Mouse (Mus musculus): ENCODE measurements at regions not wholly inside any gene's neighbourhood (a gene's known extent, or its start where the extent isn't known, plus 50 kb on each side); places are given as distances from the start of the nearest gene placed in this dataset.
"Not testable (repeated sequence)": the region's sequence is repeated elsewhere in the genome, so short reads cannot be mapped to it uniquely, and the experiment has no call there.

GRCm38 (mm10) chr6:31011407-31012020 is 52.6 kb upstream of the Klf14 start:
- peak; percentile 42 for DNase-seq (ENCODE audit: low spot score)

- no peak for DNase-seq (ENCODE audit: low spot score)
Measured at GRCm38 (mm10) chr6:31016566-31016965, 57.7 kb upstream of the Klf14 start.

GRCm38 (mm10) chr6:31021776-31022175 is 62.9 kb upstream of the Klf14 start:
- no peak for DNase-seq (ENCODE audit: low spot score)

DNA sequence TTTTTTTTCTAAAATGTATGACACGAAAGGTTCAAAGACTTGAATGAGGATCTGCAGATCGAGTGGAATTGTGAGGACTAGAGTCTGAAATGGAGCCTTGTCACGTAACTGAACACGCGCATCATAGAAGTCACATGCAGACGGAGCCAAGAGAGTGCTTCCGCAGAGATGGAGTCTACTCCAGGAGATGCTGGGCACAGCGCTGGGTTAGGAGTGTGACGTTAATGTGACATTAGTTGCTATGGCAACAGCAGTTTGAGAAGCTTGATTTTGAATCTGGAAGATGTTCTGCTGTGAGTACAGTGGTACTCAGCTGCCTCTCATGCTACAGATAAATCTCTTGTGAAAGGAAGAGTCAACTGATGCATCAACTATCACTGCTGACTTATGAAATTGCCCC is 70.9 kb upstream of the Klf14 start:
- DNase-seq (ENCODE audit: low spot score): no peak

DNA sequence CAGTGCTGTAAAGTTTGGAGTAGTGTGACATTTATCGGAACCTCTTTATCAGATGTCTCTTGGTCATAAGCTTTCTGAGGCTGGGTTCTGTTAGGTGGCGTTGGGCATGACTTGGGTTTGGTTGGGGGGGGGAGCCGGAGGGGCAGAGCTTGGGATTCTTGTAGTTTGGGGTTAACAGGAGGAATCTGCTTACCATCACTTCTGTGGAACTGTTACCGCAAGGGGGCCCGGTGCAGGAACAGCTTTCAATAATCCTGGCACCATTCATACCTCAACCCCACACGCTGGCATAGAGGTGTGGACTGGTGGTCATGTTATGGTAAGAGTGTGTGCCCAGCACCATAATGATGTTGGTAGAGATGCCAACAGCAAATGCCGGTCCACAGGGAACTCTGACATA is 72.1 kb upstream of the Klf14 start:
- no peak for DNase-seq (ENCODE audit: low spot score)

GRCm38 (mm10) chr6:31032147-31032546 is 73.3 kb upstream of the Klf14 start:
- DNase-seq (ENCODE audit: low spot score): no peak

DNA sequence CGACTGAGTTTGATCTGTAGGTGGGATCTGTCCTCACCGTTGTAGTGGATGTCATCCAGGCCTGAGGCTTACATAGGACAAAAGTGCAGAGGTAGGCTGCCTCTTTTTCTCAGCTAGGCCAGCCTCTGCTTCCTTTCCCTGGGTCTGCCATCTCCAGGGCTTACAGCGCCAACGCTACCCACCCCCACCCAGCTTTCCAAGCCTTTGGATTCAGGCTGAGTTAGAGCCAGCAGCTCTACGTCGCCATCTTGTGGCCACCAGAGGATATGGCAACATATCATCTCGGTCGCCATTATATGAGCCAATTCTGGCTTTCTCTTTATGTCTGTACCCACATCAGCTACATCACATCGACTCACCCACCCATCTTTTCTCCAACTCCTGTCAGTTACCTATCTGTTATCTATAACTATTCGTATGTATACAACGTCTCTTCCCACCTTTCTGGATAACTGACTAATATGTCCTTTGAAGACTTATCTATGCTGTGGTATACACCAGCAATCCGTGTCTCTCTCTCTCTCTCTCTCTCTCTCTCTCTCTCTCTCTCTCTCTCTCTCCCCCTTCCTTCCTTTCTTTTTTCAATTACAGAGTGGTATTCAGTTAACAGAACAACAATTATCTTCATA is 74.2 kb upstream of the Klf14 start:
- DNase-seq (ENCODE audit: low spot score): no peak

DNA sequence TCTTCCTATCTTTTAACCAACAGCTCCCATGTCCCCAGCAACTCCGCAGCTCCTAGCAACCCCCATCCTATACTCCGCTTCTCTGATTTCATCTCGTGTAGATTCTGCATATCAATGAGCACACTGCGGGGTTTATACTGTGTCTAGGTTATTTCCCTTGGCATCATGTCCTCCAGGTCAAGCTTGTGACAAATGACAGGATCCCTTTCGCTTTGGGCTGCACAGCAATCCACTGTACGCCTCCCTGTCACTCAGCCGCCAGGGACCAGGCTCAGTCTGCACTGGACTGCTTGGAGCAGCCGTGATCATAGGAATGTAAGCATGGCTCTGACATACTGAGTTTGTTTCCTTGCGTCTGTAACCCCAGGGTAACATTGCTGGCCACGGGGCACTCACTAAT is 75.9 kb upstream of the Klf14 start:
- DNase-seq (ENCODE audit: low spot score): no peak

- DNase-seq (ENCODE audit: low spot score): no peak
Measured at GRCm38 (mm10) chr6:31037801-31038395, 79.0 kb upstream of the Klf14 start.

GRCm38 (mm10) chr6:31038445-31038844 is 79.6 kb upstream of the Klf14 start:
- not testable (repeated sequence) for DNase-seq (ENCODE audit: low spot score)

DNA sequence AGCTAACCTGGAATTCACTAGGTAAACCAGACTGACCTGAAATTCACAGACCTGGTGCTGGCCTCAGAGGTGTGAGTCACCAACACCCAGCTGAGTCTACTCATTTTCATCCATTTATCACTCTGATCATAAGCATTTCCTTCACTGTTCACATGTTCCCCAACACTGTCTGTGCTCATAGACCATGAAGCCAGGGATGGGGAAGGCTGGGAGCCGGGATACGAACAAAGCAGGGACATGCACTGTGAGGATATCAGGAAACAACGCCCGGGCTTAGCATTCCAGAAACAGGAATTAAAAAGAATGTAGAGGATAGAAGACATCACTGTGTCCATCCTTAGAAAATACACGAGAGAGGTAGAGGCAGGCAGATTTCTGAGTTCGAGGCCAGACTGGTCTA is 80.6 kb upstream of the Klf14 start:
- DNase-seq (ENCODE audit: low spot score): no peak

GRCm38 (mm10) chr6:31040783-31041182 is 81.9 kb upstream of the Klf14 start:
- DNase-seq (ENCODE audit: low spot score): no peak

DNA sequence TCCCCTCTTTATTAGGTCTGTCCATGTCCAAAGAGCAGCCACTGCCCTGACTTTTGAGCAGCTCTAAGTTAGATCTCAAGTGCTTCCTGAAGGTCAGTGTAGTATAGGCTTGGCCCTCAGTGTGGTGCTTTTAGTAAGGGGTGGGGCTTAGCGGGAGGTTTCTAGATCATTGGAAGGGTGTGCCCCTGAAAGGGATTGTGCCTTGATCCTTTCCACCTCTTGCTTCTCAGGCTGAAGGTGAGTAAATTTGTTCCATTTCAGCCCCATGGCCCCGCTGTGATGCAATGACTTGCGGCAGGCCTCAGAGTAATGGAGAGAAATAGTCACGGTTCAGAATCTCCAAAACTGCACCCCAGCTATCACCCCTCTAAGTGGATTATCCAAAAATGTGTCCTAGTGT is 84.5 kb upstream of the Klf14 start:
- DNase-seq (ENCODE audit: low spot score): no peak

DNA sequence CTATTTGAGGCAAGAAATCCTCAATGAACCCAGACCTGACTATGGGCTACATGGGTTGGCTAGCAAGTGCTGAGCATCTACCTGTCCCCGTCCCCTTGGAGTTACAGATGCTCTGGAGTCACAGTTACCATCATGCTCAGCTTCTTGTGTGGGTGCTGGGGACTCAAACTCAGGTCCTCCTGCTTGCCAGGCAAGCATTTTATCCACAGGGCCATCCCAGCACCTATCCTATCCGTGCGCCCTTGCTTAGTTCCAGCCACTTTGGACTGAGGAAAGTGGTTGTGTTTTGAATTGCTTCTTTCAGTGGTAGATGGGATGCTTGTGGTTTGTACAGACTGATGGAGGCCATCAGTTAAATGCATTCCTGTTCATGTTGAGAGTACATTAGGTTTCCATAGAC is 85.0 kb upstream of the Klf14 start:
- no peak for DNase-seq (ENCODE audit: low spot score)

DNA sequence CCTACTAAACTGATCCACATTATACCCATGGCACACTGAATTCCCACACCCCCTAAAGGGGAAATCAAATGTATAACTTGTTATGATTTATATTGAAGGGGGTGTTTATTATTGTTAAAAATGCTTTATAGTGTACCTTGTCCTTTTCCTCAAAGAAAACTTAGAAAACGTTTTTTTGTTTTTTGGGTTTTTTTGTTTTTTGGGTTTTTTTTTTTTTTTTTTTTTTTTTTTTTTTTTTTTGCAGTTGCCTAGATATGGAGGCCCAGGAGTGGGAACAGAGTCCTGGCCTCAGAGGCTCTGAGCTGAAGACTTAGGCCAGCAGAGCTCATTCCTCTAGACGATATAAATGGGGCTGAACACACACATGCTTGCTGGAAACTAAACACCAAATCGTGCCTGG is 87.3 kb upstream of the Klf14 start:
- DNase-seq (ENCODE audit: low spot score): no peak

- DNase-seq (ENCODE audit: low spot score): no peak
Measured at GRCm38 (mm10) chr6:31048920-31049576, 90.2 kb upstream of the Klf14 start.

DNA sequence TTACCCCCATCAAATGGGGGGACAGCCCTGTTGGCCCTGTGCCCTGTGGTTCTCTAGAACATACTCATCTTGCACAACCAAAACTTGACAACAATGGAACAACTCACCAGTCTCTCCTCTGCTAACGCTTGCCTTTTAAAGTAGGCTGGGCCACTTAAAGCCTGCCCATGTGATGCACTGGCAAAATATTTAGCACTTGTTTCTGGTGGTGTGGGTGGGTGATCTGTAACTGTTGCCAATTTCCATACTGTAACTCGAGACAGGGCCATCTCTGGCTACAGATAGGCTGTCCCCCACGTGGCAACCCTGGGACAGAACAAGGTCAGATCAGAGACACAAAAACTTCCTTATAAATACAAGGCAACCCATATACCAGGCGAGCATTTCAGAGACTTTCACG is 92.0 kb upstream of the Klf14 start:
- no peak for DNase-seq (ENCODE audit: low spot score)

DNA sequence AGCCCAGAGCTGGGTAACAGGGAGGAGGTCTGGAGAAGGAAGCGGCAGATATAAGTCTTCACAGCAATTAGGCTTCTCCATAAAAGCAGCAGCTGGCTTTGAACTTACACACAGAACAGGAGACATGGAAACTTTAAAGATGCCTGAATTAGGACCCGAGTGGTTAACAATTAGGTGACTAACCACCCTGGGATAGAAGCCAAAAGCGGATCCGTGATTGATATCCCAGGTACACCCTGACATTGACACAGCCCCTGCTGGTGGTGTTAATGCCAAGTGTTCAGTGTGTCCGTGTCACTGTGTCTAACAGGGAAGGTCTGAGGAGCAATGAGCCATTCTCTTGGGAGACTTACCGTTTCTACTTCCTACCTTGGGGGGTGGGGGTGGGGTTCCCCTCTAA is 92.9 kb upstream of the Klf14 start:
- no peak for DNase-seq (ENCODE audit: low spot score)

DNA sequence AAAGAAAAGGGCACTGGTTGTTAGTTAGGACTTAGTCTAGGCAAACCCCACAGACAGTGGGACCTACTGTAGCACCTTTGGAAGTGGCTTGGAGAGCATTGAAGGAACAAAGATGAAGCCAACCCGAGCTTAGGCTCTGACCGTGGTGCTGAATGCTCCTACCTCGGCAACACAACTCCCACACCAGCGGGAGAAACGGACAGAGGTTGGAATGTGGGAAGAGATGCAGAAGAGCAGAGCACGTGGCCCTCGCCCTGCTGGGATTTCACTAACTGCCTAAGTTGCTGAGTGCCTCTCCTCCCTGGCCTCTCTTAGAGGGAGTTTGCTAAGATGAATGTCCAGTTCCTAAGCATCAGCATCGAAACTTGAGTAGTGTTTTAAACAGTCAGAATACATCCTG is 94.1 kb upstream of the Klf14 start:
- no peak for DNase-seq (ENCODE audit: low spot score)

GRCm38 (mm10) chr6:31056786-31057566 is 98.1 kb upstream of the Klf14 start:
- DNase-seq (ENCODE audit: low spot score): no peak

DNA sequence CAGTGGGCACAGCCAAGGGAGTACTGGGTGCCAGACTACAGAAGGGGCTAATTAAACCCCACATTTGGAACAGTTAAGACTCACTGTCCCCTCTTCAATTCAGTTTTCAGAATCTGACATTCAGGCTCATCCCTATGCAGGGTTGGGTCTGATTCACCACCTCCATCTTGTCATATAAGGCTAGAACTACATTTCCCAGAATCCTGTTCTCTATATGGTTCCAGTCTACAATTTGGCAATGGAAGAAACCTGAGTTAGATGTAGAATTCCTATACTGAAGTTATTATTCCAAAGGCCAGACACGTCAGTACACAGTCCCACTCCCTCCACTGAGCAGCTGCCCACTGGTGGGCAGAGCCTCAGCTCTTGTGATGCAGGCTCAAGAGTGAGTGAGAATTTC is 99.4 kb upstream of the Klf14 start:
- DNase-seq (ENCODE audit: low spot score): no peak

DNA sequence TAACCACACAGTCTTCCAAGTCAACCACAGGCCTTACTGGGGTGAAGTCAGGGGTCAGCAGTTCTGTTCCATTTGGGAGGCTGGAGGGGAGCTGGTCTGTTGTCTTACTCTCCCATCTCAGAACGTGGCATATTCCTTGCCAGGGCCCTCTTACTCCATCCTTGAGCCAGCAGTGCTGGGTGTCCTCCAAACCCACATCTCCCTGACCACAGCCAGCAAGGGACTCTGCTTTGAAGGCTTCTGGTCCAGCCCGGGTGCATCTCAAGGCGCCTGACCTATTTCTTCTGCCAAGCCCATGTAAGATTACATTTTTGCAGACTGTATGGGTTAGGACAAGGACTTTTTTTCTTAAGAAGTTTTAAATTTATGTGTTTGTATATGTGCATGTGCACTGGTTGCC is 100.1 kb upstream of the Klf14 start:
- no peak for DNase-seq (ENCODE audit: low spot score)

GRCm38 (mm10) chr6:31061813-31062212 is 102.9 kb upstream of the Klf14 start:
- no peak for DNase-seq (ENCODE audit: low spot score)
